Mouse (Mus musculus): ENCODE data around the gene Myo18b.

The Myo18b gene

DNA sequence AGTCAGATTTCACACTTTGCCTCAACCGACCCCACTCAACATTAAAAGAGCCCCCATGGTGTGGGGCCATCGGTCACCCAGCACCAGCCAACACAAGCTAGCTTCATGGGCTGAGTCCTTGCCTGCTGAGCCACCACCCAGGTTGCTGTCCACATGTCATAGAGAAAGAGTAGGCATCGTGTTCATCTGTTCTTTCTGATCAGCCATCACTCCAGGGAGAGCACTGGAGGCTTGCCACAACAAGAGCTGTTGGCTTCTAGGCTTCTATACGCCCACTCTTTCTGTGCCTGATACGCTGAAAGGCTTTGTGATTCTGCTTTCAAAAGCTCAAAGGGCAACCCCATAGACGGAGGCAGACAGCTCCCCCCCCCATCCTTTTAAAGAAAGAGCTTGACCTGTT, 151.0 kb downstream of the Myo18b start:
- no peak for DNase-seq (ENCODE audit: low spot score)

DNA sequence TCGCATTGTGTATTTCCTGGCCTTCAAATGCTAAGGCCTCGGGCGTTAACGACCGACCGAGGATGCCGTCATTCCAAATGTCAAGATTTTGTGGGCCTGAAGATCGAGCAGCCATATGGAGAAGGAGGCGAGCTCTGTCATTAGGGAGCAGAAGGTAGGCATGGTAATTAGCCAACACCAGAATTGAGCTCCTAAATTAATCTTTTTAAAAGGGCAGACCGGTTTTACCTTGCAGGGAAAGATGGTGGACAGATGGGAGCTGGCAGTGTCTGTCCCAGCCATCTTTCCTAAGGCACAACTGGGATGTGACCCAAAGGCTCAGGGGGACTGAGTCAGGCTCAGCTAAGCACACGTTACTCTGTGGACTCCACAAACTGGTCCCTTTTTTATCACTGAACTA, 151.6 kb downstream of the Myo18b start:
- no peak for DNase-seq (ENCODE audit: low spot score)

DNA sequence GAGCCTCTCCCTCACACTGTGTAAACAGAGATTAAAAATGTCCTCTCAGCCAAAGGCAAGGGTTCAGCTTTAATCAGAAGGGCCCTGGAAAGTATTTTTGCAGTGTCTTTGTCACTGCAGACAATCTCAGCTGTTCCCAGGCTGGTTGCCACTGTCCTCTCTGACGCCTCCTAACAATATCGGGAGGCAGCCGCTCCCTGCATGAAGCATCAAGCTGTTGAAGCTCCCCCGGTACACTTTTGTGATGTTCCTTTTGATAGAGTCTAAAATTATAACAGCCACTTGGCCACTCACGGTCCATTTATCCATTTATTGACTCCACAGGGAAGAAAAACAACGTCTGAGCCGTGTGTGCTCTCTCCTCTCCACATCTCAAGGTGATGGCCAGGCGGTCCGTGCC, 153.0 kb downstream of the Myo18b start:
- DNase-seq (ENCODE audit: low spot score), result no peak

DNA sequence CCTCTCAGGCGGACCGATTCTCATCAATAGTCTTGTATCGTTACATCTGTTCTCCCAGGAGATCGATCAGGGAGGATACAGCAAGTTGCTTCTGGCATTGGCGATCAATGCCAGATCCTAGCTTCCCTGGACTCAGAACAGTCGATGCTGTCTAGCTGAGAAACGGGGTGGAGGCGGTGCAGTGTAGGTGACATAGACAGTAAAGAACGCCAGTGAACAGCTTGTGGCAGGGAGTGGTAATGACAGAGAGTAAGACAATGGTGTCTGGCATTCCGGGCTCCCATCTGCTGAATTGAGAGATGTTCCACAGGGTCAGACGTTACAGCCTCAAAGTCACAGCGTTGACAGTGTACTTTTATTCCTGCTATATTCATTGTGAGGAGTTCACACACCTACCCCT, 155.5 kb downstream of the Myo18b start:
- no peak for DNase-seq (ENCODE audit: low spot score)

DNA sequence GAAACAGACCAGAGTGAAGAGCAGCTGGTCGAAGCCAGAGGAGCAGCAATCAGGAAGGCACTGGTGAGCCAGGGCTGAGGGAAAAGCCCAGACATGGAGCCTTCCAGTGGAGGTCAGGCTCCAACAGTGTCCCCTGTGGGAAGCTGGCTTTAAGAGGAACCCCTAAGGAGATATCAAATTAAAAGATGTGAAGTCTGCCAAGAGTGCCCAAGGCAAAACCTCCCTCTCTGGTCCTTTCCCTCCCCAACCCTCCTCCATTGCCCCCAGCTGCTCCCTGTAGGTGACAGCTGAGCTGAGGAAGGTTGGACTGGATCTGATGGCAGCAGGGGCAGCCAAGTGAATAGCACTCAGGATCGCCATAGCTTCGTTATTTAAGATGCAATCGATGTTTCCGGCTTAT, 161.1 kb downstream of the Myo18b start:
- DNase-seq (ENCODE audit: low spot score), result no peak

DNA sequence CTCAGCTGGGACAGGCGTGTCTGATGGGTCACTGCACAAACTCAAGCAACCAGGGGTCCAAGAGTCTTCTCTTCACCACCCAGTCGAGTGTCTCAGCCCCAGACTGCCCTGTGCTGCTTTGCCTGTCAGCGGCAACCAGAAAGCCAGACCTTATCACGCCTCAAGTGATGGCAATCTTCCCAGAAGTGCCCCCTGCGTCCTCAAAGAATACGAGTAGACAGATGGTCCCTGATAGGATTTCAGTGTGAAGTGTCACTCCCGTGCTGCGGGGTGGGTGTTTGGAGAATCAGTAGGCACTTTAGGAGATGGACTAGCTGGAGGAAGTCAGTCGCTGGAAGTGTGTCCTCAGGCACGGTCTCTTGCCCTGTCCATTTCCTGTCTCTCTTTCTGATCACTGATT, 165.6 kb downstream of the Myo18b start:
- no peak for DNase-seq (ENCODE audit: low spot score)

DNA sequence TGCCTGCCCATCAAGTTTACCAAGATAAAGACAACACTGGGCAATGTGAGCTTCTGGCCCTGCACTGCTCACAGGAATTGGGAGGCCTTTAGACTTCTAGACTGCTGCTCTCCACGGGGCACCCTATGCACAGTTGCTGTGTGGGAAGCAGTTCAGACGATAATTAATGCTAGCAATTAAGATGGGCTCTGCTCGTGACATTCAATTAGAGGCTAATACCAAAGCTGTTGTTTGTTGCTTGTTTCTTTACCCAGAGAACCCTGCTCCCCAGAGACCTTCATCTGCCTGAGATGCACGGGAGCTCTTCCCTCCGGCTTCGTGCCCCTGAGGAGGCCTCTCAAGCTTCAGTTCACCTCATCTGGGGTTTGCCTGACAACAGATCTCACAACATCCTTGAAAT, 167.7 kb downstream of the Myo18b start:
- DNase-seq (ENCODE audit: low spot score), result no peak

DNA sequence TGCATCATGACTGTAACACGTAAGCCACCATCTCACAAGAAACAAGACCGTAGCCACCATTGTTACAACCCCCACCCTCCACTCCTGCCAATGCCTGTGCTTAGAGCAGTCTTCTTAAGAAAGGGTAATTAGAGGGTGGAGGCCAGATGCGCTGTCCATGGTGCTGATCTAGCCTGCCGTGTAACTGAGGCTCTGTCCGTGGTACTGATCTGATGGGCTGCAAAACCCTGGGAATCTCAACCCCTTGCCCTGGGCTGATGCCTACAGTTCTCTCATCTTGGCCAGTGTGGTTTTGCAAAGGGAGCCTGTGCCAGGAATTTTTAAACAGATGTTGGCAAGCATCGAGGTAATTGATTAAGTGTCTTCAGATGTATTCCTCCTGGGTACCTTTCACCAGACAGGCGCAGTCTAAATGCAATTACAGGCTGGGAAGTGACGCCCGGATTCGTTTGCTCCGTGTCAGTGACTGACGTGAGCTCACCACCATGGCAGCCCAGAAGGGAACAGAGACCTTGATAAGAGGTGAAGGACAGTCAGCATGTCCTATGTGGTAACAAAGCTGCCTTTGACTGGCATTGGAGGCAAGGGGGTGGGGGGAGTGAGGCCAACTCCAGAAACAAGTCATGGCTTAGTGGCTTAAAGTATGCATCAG, 177.4 kb downstream of the Myo18b start:
- peak; percentile 73 for DNase-seq (ENCODE audit: low spot score)

DNA sequence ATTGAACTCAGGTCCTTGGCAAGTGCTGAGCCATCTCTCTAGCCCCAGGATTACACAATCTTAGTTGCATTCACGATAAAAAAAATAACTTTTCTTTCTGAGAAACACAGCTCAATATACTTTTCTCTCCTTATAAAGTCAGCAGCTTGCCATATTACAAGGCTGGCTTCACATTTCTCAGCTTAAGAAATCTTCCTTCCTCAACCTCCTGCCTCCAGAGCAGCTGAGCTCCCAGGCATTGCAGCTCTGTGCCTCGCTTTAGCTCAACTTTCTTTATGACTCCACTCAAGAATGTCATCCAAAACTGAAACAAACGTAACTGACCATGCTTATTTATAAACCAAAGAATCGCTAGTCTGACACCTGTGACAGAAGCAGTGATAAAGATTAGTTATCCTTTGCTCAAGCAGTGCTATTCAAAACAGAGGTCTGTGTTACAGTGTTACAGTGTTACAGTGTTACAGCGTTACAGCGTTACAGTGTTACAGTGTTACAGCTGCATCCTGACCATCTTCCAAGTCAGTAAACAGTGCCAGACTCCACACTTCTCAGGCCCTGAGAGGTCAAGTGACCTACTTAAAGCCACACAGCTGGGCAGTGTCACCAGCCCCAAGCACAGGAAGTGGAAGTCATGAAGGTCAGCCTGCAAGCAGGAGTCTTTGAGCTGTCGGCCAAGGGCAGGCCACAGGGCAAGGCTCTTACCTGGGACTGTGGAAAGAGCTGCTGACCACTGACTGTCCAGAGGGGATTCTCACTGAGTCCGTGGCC, 181.3 kb downstream of the Myo18b start:
- DNase-seq (ENCODE audit: low spot score), result no peak

DNA sequence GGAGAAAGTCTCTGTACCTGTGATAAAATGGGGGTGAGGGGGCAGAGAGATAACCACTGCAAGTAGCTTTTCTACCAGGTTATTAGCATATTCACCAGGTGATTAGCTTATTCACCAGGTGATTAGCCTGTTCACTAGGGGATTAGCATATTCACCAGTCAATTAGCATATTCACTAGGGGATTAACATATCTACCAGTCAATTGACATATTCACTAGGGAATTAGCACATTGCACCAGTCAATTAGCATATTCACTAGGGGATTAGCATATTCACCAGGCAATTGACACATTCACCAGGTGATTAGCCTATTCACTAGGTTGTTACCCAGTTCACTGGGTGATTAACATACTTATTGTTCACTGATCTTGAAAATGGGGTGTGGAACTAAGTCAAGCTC, 186.3 kb downstream of the Myo18b start:
- no peak for DNase-seq (ENCODE audit: low spot score)

DNA sequence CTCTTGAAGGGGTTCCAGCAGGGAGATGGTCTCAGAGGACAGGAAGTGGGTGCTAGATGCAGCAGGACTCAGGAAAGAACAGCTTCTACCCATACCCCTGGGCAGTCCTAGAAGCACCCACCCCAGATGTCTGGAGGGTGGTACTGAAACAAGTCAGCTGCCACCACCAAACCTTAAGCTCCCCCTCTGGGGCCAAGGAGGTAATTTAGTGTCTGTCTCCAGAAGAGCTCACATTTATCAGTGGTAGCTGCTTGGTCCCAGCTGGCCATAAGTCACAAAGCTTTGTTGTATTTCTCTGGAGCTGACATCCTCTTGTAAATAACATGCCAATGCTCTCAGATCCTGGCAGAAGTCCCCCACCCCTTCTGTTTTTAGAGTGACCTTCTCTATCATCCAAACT, 187.7 kb downstream of the Myo18b start:
- no peak for DNase-seq (ENCODE audit: low spot score)

DNA sequence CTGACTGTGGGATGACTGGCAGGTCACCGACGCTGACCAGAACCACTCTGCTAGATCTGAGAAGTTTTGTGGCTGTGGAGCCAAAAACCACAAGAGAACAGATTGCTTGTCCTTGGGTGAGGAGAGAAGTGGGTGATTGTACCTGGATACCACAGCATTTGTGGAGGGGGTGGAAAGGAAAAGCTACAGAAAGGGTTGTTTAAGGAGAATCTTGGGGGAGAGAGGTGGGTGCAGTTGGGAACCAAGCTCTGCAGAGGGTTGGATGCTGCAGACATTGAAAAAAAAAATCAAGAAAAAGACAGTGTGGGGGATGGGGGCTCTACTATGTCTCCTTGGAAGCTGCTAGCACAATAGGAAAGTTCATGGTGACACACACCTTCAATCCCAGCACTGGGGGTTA, 188.7 kb downstream of the Myo18b start:
- DNase-seq (ENCODE audit: low spot score), result no peak

DNA sequence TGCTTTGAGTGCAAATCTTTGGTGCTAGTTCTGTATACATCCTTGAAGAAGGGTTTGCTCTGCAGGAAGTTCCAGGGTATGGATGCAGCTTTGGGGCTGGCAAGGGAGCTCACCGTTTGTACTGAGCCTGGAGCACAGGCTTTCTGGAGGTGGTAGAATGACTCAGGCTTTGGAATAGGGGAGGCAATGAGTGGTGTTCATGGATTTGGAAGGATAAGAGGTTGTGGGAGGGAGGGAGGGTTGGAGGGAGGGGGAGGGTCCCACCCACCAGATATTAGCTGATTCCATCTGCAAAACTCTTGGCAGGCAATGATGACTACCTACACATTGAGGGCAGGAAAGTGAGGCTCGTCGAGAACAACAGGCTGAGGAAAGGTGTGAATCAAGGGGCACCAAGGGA, 195.4 kb downstream of the Myo18b start:
- no peak for DNase-seq (ENCODE audit: low spot score)

DNA sequence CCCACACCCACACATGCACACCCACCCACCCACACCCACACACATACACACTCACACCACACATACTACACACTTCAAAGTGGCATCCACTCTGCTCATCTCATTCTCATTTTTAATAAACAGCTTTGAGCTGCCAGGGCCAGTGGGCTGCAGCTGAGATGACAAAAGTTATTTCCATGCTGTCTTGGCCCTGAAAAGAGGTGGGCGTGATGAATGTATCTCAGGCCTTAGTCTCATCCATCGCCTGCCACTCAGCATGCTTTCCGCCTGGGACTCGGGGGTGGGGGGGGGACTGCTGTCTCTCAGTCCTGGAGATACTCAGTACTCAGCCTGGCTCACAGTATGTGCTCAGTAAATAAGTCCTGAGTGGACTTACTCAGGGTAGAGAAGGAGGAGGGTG, 199.5 kb downstream of the Myo18b start:
- DNase-seq (ENCODE audit: low spot score), result no peak

DNA sequence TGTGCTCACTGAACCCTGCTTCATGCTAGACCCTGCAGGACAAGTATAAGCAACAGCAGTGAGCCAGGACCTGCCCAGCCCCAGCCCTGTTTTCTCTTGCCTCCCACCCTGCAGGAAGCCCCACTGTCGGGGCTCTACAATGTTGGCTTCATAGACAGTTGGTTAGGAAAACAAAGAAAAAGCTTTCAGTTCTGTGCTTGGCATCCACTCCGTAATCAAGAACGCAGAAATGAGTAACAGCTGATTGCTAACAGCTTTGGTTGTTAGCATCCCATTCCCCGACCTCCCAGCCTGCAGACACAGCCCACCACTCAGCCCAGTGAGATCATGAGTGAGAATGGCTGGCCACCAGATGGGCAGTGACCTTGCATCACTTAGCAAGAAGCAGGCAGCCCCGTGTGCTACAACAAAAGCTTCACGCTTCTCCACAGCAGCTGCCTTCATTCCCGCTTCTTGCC, 200.9 kb downstream of the Myo18b start:
- DNase-seq (ENCODE audit: low spot score), result no peak

DNA sequence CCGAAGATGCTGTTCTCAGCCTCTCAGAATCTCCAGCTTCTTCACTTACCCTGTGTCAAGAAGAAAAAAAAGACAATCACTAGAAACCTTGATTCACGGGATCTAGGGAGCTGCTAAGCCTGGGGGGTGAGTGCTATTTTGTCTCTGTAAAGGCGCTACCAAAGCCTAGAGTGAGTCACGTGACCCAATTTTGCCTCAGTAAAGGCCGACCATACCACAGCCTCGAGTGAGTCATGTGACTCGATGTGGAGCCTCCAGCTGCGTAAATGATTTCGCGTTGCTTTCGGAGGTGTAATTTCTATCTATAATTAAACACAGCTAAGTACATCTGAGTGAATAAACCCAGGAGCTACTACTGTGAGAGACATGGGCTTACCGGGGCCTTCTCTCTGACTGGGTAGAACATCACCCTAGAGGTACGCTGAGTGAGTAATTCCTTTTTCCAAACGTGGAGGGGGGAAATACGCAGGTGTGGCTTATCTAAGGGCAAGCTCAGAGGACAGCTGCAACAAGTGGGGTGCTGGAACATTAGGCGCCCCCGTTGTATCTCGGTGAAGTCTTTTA, 202.8 kb downstream of the Myo18b start:
- DNase-seq (ENCODE audit: low spot score), result no peak

DNA sequence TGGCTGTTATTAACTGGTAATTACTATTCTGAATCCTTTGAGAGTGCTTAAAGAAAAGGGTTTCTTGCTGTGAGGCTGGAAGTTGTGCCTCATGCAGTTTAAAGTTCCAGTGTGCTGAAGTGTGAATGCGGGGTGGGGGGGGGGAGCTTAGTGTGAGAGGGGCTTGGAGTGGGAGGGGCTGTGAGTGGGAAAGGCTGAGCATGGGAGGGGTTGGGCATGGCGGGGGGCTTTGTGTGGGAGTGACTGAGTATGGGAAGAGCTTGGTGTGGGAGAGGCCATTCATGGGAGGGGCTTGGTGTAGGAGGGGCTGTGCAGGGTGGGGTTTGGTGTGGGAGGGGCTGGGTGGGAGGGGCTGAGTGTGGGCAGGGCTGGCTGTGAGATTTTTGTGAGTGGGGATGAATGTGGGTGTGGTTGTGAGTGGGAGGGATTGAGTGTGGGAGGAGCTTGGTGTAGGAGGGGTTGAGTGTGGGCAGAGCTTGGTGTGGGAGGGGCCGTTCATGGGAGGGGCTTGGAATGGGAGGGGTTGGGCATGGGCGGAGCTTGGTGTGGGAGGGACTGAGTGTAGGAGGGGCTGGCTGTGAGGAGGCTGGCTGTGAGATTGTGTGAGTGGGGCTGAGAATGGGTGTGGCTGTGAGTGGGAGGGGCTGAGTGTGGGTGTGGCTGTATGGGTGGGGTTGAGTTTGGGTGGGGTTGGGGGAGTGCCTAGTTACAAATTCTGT, 208.9 kb downstream of the Myo18b start:
- no peak for DNase-seq (ENCODE audit: low spot score)

DNA sequence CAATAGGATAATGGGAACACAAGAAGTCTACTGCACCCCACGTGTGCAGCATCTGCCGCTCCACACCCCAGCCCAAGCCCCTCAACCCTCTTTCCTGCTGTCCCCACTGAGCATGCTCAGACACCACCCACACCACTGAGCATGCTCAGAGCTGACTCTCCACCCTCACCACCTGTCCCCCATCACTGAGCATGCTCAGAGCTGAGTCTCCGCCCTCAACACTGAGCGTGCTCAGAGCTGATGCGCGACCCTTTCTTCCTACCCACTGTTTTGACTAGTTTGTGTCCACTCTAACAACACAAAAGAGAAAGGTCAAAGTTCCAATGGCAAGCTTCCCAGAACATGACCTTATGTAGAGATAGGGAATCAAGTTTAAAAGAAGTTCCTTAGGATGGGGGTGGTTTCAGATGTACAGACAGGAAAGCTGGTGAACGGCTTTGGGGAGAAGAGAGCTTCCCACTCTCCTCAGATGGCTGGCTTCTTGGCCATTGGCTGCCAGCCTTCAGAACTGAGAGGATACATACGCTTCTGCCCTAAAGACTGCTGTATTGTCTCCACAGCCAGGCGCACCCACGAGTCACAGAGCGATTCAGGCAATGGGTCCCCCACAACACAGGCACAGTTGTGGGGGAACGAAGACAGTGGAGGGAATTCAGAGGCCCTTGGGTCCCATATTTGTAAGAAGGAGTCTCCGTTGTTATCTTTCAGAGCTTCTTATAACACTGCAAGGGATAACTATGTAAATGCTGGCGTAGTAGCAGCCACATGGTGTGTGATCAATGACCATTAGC, 209.7 kb downstream of the Myo18b start:
- DNase-seq (ENCODE audit: low spot score), result no peak

DNA sequence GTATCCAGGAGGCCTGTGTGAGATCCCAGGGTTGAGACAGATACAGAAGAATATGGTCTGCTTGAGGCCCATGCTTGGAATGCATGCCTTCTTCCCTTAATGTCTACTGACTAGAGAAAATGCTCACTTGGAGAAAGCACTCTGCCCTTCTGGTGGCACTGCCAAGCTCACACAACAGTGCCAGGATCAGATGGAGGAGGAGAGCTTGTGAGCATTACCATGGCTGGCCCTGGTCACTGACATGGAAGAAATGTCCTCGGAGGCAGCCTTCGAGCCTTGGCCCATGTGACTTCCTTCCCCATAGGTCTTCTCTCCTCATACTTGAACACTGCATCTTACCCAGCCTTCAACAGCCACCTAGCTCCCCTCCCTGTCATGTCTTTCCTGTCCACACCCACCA, 216.9 kb downstream of the Myo18b start:
- no peak for DNase-seq (ENCODE audit: low spot score)

DNA sequence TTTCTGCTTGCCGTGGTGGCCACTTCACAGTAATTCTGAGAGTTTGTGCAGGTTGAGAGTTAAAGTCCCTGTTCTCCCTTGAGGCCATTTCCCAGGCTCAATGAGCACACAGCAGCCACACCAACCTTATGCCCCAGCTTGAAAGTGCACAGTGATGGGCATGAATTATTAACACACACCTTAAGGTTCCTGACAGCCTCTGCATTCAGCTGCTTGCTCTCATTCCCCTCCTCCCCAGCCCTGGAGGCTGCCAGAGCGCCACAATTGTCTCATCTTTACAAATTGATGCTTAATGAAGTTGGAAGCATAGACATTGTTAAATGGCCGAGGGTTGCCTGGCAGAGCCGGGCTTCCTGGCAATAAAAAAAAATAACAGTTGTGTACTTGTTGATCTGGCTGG, 218.0 kb downstream of the Myo18b start:
- no peak for DNase-seq (ENCODE audit: low spot score)

DNA sequence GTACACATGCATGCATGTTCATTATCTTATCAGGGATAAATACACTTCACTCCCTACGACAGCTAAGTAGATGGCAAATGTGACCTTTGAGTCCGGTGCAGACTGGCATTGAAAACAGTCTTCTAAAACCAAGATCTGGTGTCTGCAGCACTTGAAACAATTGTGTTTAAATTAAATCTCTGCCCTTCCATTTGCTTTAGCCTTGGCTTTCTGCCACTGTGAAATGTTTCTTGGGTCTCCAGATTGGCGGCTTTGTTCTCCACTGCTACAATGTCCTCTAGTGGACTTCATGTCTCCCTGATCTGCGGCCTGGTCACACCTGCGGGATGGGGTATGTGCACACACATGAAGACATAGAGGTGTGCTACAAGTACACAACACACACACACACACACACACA, 221.4 kb downstream of the Myo18b start:
- DNase-seq (ENCODE audit: low spot score), result no peak

DNA sequence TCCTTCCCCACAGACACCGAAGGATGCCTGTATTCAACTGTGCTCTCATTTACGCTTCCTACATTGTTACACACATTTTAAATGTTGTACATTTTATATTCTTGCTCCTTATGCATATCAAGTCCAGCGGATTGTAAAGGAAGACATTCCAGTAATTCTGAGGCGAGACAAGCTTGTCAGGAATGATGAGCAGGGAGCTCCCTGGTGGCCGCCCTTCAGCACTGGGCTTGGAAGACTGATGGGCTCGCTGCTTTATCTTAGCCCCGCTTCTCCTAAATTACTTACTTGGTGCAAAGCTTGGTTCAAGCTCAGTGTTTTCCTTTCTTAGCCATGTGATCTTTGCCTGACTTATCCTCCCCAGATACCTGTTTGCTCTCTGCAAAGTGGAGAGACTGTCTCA, 223.7 kb downstream of the Myo18b start:
- no peak for DNase-seq (ENCODE audit: low spot score)

All from ovary, postnatal 36 days (tissue).